Mouse (Mus musculus): ENCODE results near the gene Msh2. TPM values are rescaled to one million over a fixed set of nuclear protein-coding genes. Genes with fewer than 3 reads are reported as not detected.

Gene Msh2
- polyA plus RNA-seq (2012; rRNA removed), result 1.1 and 1.2 TPM in 2 replicates

DNA sequence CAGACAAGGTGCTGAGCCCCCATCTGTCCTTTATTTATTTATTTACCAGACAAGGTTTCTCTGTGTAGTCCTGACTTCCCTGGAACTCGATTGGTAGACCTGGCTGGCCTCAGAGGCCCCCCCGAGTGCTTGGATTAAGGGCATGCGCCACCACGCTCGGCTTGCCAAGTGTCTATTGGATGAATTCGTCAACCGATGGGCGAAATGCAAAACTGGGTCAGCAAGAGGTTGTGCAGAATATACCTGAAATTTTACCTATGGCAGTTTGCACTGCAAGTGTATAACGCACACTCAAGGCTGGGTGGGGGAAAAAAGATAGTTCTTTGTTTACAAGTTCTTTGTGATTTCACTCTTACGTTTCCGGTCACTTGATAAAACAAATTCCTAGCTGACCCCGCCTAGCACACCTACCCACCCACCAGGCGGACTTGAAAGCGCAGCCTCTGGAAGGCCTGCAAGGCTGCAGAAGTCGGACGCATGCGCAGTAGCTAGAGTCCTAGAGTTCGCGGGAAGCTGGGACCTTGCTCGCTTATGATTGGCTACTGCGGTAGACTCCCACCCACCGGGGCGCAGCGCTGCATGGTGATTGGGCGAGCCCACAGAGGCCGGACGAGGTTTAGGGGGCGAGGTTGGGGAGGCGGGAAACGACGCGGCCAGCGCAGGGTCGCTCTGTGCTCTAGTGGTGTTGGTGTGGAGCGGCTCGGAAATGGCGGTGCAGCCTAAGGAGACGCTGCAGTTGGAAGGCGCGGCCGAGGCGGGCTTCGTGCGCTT lies at the start of gene Msh2:
TSS of gene Msh2 (plus strand) at position 441 of the 771 bp plus-strand sequence.

Other genes starting within 250 kb of the Msh2 start
- not detected in 2 replicates for gene Stpg4, start 244.6 kb upstream of the Msh2 start, polyA plus RNA-seq (2012; rRNA removed)
- gene Calm2, start 225.4 kb upstream of the Msh2 start, polyA plus RNA-seq (2012; rRNA removed), result 2.3 and 4.1 TPM in 2 replicates
- gene Epcam, start 36.4 kb upstream of the Msh2 start, polyA plus RNA-seq (2012; rRNA removed), result 142 and 152 TPM in 2 replicates
- 0.19 and 0.30 TPM in 2 replicates for gene Kcnk12, start 125.7 kb downstream of the Msh2 start, polyA plus RNA-seq (2012; rRNA removed)
- gene Rpl36-ps4, start 248.6 kb downstream of the Msh2 start, polyA plus RNA-seq (2012; rRNA removed), result not detected in 2 replicates